Mouse (Mus musculus): Measurements from ENCODE around the gene Parn. TPM values are rescaled to one million over a fixed set of nuclear protein-coding genes. Genes with fewer than 3 reads are reported as not detected.

Gene Parn
- total and polyA plus RNA-seq, 3 experiments, result 48.7 to 88.6 (median 62.6) TPM

DNA sequence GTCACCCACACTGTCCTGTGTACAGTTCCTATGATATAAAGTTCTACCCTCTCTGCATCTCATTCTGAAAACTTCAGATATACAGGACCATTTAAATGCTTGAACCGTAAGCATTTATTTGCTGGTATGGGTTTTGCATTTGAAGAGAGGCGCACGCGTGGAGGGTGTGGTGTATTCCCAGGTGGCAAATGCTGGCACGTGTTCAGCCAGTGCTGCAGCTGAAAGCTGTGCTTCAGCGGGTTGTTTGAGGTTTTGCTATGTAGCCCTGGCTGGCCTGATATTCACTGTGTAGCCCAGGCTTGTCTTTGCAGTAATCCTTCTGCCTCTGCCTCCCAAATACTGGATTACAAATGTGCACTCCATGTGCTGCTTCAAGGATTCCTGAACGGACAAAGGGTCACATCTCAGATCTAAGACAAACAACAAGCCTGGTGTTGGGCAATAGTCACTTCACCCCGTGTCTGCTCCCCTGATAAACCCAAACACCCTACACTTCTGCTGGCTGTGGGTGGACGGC is 111.0 kb downstream of the Parn start:
- peaks cover 9% of the 10 kb centered on the region for H3K9me3 ChIP-seq (replicated peaks; ENCODE audit: low read length)
- H3K4me2 ChIP-seq (ENCODE audit: insufficient read depth, low read depth, poor library complexity, severe bottlenecking), result no peak overlapping the region
- H3K4me1 ChIP-seq (ENCODE audit: control insufficient read depth in 1 of 2, insufficient read depth in 2 of 2), result no peaks in the 10 kb centered on the region
- TF ChIP-seq SMC3 (IDR thresholded peaks at IDR 0.05; ENCODE audit: low read depth, low read length), result no peak
- TF ChIP-seq E2F4 (IDR thresholded peaks at IDR 0.05; ENCODE audit: insufficient replicate concordance, low read depth, low read length), result no peak
- no peak for TF ChIP-seq USF2 (conservative IDR thresholded peaks at IDR 0.05; ENCODE audit: low read depth, low read length)
- TF ChIP-seq BHLHE40 (IDR thresholded peaks at IDR 0.05; ENCODE audit: low read depth, low read length), result no peak
- no peak for TF ChIP-seq MAZ (IDR thresholded peaks at IDR 0.05; ENCODE audit: low read depth, low read length)
- TF ChIP-seq NRF1 (IDR thresholded peaks at IDR 0.05; ENCODE audit: low read depth, low read length), result no peak
- no peak for TF ChIP-seq UBTF (IDR thresholded peaks at IDR 0.05; ENCODE audit: low read depth, low read length)
- TF ChIP-seq NELFE (IDR thresholded peaks at IDR 0.05; ENCODE audit: low read depth, low read length), result no peak
- TF ChIP-seq USF1 (IDR thresholded peaks at IDR 0.05; ENCODE audit: low read depth, low read length), result no peak
- no peak for TF ChIP-seq SIN3A (IDR thresholded peaks at IDR 0.05; ENCODE audit: low read length)
- TF ChIP-seq ZC3H11A (IDR thresholded peaks at IDR 0.05; ENCODE audit: low read depth, low read length), result no peak
- H3K79me2 ChIP-seq (replicated peaks; ENCODE audit: control insufficient read depth, extremely low read depth, insufficient read depth, poor library complexity, severe bottlenecking), result no peaks in the 10 kb centered on the region
- peaks cover 19 to 57% of the 10 kb centered on the region in 2 experiments for H3K36me3 ChIP-seq (replicated peaks in 1 of 2; ENCODE audit: control insufficient read depth in 1 of 2, insufficient read depth in 1 of 2, low read length in 1 of 2)
- in situ Hi-C loops (cut with MboI; ENCODE audit: low pct_ligation_motif_present, low pct_unique_long_range_greater_than_20kb, low sequenced_read_pairs) (no loop called here), dilution Hi-C loops (cut with MboI; ENCODE audit: extremely low pct_ligation_motif_present, extremely low pct_unique_long_range_greater_than_20kb, low sequenced_read_pairs) (no loop called here)
- DNase-seq (ENCODE audit: extremely low read depth), result no peak
- no peaks in the 10 kb centered on the region for H3K27me3 ChIP-seq (replicated peaks)
- no peak overlapping the region for H3K27ac ChIP-seq (ENCODE audit: insufficient read depth, low read depth)
- no peak overlapping the region for H3K4me3 ChIP-seq (replicated peaks in 1 of 3; ENCODE audit: low read depth in 2 of 3, low read length in 2 of 3, poor library complexity in 1 of 3)
- H3K9ac ChIP-seq (ENCODE audit: insufficient read depth, low read depth), result no peak overlapping the region

DNA sequence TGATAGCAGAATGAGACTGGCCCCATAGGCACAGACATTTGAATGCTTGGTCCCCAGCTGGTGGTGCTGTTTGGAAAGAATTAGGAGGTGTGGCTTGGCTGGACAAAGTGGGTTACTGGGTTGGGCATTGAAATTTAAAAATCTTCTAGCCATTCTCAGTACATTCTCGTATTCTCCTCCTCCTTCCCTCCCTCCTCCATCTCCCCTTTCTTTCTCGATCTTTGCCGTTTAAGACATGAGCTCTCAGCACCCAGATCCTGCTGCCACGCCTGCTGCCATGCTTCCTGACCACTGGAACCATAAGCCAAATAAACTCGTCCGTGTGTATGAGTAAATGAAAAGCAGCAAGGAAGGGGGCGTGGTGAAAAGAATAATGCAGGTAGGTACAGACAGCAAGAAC is 111.5 kb downstream of the Parn start:
- DNase-seq (ENCODE audit: extremely low read depth), result no peak
- Histone ChIP-seq H3K9ac (ENCODE audit: insufficient read depth, low read depth) (no peak overlapping the region), H3K79me2 (replicated peaks; ENCODE audit: control insufficient read depth, extremely low read depth, insufficient read depth, poor library complexity, severe bottlenecking) (no peaks in the 10 kb centered on the region), H3K9me3 (replicated peaks; ENCODE audit: low read length) (peaks cover 9% of the 10 kb centered on the region), H3K4me2 (ENCODE audit: insufficient read depth, low read depth, poor library complexity, severe bottlenecking) (no peak overlapping the region), H3K36me3 (replicated peaks in 1 of 2; ENCODE audit: control insufficient read depth in 1 of 2, insufficient read depth in 1 of 2, low read length in 1 of 2) (peaks cover 19 to 58% of the 10 kb centered on the region in 2 experiments), H3K4me1 (ENCODE audit: control insufficient read depth in 1 of 2, insufficient read depth in 2 of 2) (no peaks in the 10 kb centered on the region), H3K27ac (ENCODE audit: insufficient read depth, low read depth) (no peak overlapping the region), H3K4me3 (replicated peaks in 1 of 3; ENCODE audit: low read depth in 2 of 3, low read length in 2 of 3, poor library complexity in 1 of 3) (no peak overlapping the region), H3K27me3 (replicated peaks) (no peaks in the 10 kb centered on the region)
- in situ Hi-C loops (cut with MboI; ENCODE audit: low pct_ligation_motif_present, low pct_unique_long_range_greater_than_20kb, low sequenced_read_pairs) (no loop called here), dilution Hi-C loops (cut with MboI; ENCODE audit: extremely low pct_ligation_motif_present, extremely low pct_unique_long_range_greater_than_20kb, low sequenced_read_pairs) (no loop called here)
- no peak for TF ChIP-seq ZMIZ1 (IDR thresholded peaks at IDR 0.05; ENCODE audit: low read depth, low read length)
- TF ChIP-seq POLR2AphosphoS2 (IDR thresholded peaks at IDR 0.05; ENCODE audit: low read depth, low read length), result no peak
- no peak for TF ChIP-seq NRF1 (IDR thresholded peaks at IDR 0.05; ENCODE audit: low read depth, low read length)
- TF ChIP-seq ELF1 (IDR thresholded peaks at IDR 0.05; ENCODE audit: low read depth, low read length), result no peak
- no peak for TF ChIP-seq MEF2A (IDR thresholded peaks at IDR 0.05; ENCODE audit: borderline replicate concordance, low read depth, low read length)
- TF ChIP-seq CHD1 (IDR thresholded peaks at IDR 0.05; ENCODE audit: low read depth, low read length), result no peak
